Mouse (Mus musculus) forebrain, postnatal 0 days (tissue): ENCODE measurements around the gene Vps41. TPM values are rescaled to one million over a fixed set of nuclear protein-coding genes. Genes with fewer than 3 reads are reported as not detected.

ENCODE experiments used
- ATAC-seq: fragments of 200-750 bp; cut with Nextera tagmentation; 2 replicates; pipeline ENCODE4 v1.8.0; 2017; ENCODE audit warnings: mild to moderate bottlenecking, moderate library complexity
- DNase-seq: peaks from one replicate; pipeline ENCODE4 v3.0.0-alpha.2; 2015
- H3K27ac ChIP-seq: fragments of 300-500 bp; sonication (generic); 2 replicates; pipeline ENCODE4 v1.5.1; 2014; ENCODE audit warnings: low read depth, mild to moderate bottlenecking, antibody characterized with exemption, low read length, moderate library complexity, mixed read lengths
- H3K27me3 ChIP-seq: fragments of 300-500 bp; sonication (generic); 2 replicates; pipeline ENCODE4 v1.6.1; 2014; ENCODE audit warnings: mild to moderate bottlenecking, low read length, mixed read lengths; ENCODE audit not compliant: insufficient read depth
- H3K36me3 ChIP-seq: fragments of 300-500 bp; sonication (generic); 2 replicates; pipeline ENCODE4 v1.6.1; 2014; ENCODE audit warnings: mild to moderate bottlenecking, moderate library complexity; ENCODE audit not compliant: insufficient read depth
- H3K4me1 ChIP-seq: fragments of 300-500 bp; sonication (generic); 2 replicates; pipeline ENCODE4 v1.6.1; 2014; ENCODE audit warnings: antibody characterized with exemption; ENCODE audit not compliant: insufficient read depth
- H3K4me2 ChIP-seq: fragments of 300-500 bp; sonication (generic); 2 replicates; pipeline ENCODE4 v1.6.1; 2014; ENCODE audit warnings: low read depth, mild to moderate bottlenecking, moderate library complexity
- H3K4me3 ChIP-seq: fragments of 300-500 bp; sonication (generic); 2 replicates; pipeline ENCODE4 v1.5.1; 2014; ENCODE audit warnings: low read depth, low read length, mixed read lengths
- H3K9ac ChIP-seq: fragments of 300-500 bp; sonication (generic); 2 replicates; pipeline ENCODE4 v1.6.1; 2014; ENCODE audit warnings: mild to moderate bottlenecking
- H3K9me3 ChIP-seq: fragments of 300-500 bp; sonication (generic); 2 replicates; pipeline ENCODE4 v1.6.1; 2016; ENCODE audit warnings: low read length
- CTCF ChIP-seq: sonication (generic); IDR thresholded peaks from 2 replicates; pipeline ENCODE4 v1.5.1; 2016; ENCODE audit warnings: antibody characterized with exemption, control low read depth, low read depth
- WGBS: fragments of 180-500 bp; shearing (Covaris S2); extraction: QIAGEN DNeasy Blood & Tissue Kit; methylation state at CpG from one replicate; pipeline ENCODE4 v1.1.7; 2014; 5-methylcytosine and 5-hydroxymethylcytosine counted together
- polyA plus RNA-seq: library from polyadenylated mRNA; unstranded; fragments of >200 nt; fragmentation: Nextera tagmentation; extraction: Ambion mirVana; gene quantifications from 2 replicates; pipeline ENCODE4 v1.2.1, GENCODE M21; 2015
- total RNA-seq: library from RNA; depleted of rRNA; stranded (reverse); fragments of >200 nt; gene quantifications from 2 replicates; pipeline ENCODE4 v1.2.3, GENCODE M21; 2014

The Vps41 gene
- total and polyA plus RNA-seq, 2 experiments from 2014 or later, result 105 to 137 TPM

- Histone ChIP-seq H3K27ac (peak overlapping the region; percentile 57), H3K4me3 (no peak overlapping the region), H3K9me3 (no peaks in the 10 kb centered on the region), H3K4me1 (no peaks in the 10 kb centered on the region), H3K36me3 (peaks cover 19% of the 10 kb centered on the region), H3K9ac (no peak overlapping the region), H3K4me2 (no peak overlapping the region), H3K27me3 (no peaks in the 10 kb centered on the region)
- peak; percentile 46 for DNase-seq
- peak; percentile 82 for ATAC-seq
- WGBS, result 56% methylated on average over 10 of the region's 10 CpGs
- no peak for TF ChIP-seq CTCF
These were observed 107.5 kb downstream of the Vps41 start for GRCm38 (mm10) chr13:18824420-18825123.

GRCm38 (mm10) chr13:18827029-18827428 lies 109.9 kb downstream of the Vps41 start:
- no peak for TF ChIP-seq CTCF
- no peaks in the 10 kb centered on the region for H3K27me3 ChIP-seq
- H3K27ac ChIP-seq, result no peak overlapping the region
- no peak overlapping the region for H3K4me2 ChIP-seq
- no peaks in the 10 kb centered on the region for H3K9me3 ChIP-seq
- 96% methylated on average over 10 of the region's 10 CpGs for WGBS
- peaks cover 19% of the 10 kb centered on the region for H3K36me3 ChIP-seq
- DNase-seq, result no peak
- no peak overlapping the region for H3K4me3 ChIP-seq
- no peak overlapping the region for H3K9ac ChIP-seq
- H3K4me1 ChIP-seq, result no peaks in the 10 kb centered on the region
- no peak for ATAC-seq

- no peaks in the 10 kb centered on the region for H3K9me3 ChIP-seq
- no peak for TF ChIP-seq CTCF
These were observed 113.4 kb downstream of the Vps41 start for GRCm38 (mm10) chr13:18830486-18830885.

GRCm38 (mm10) chr13:18839231-18839630 lies 122.1 kb downstream of the Vps41 start:
- ATAC-seq (no peak), DNase-seq (no peak)
- Histone ChIP-seq H3K4me3 (no peak overlapping the region), H3K9ac (no peak overlapping the region), H3K36me3 (peaks cover 16% of the 10 kb centered on the region; the same call in 1 of the 2 replicates), H3K9me3 (no peaks in the 10 kb centered on the region), H3K27ac (no peak overlapping the region), H3K4me2 (no peak overlapping the region), H3K4me1 (no peaks in the 10 kb centered on the region), H3K27me3 (no peaks in the 10 kb centered on the region)
- no peak for TF ChIP-seq CTCF
- 98% methylated on average over 4 of the region's 4 CpGs for WGBS

More at GRCm38 (mm10) chr13:18830486-18830885, 113.4 kb downstream of the Vps41 start:
- peaks cover 15% of the 10 kb centered on the region for H3K36me3 ChIP-seq
- 63% methylated on average over 3 of the region's 3 CpGs for WGBS
- no peak overlapping the region for H3K4me2 ChIP-seq
- H3K27ac ChIP-seq, result no peak overlapping the region
- H3K4me1 ChIP-seq, result no peaks in the 10 kb centered on the region
- ATAC-seq (no peak), DNase-seq (no peak)
- H3K27me3 ChIP-seq, result no peaks in the 10 kb centered on the region
- H3K9ac ChIP-seq, result no peak overlapping the region
- no peak overlapping the region for H3K4me3 ChIP-seq

GRCm38 (mm10) chr13:18840366-18840765 lies 123.3 kb downstream of the Vps41 start:
- Histone ChIP-seq H3K4me1 (no peaks in the 10 kb centered on the region), H3K27me3 (no peaks in the 10 kb centered on the region), H3K4me3 (no peak overlapping the region), H3K27ac (no peak overlapping the region), H3K9me3 (no peaks in the 10 kb centered on the region), H3K36me3 (peaks cover 16% of the 10 kb centered on the region; the same call in 1 of the 2 replicates), H3K9ac (no peak overlapping the region), H3K4me2 (no peak overlapping the region)
- TF ChIP-seq CTCF, result no peak
- 48% methylated on average over 4 of the region's 4 CpGs for WGBS
- DNase-seq, result no peak
- no peak for ATAC-seq

- Histone ChIP-seq H3K27ac (no peak overlapping the region), H3K9me3 (no peaks in the 10 kb centered on the region), H3K4me2 (no peak overlapping the region), H3K9ac (no peak overlapping the region), H3K4me3 (no peak overlapping the region), H3K4me1 (no peaks in the 10 kb centered on the region), H3K27me3 (no peaks in the 10 kb centered on the region), H3K36me3 (peaks cover 20% of the 10 kb centered on the region; the same call in 1 of the 2 replicates)
- DNase-seq (no peak), ATAC-seq (no peak)
- 53% methylated on average over 2 of the region's 2 CpGs for WGBS
- no peak for TF ChIP-seq CTCF
These were observed 123.9 kb downstream of the Vps41 start for GRCm38 (mm10) chr13:18841019-18841418.

- 88% methylated on average over 6 of the region's 6 CpGs for WGBS
These were observed 124.7 kb downstream of the Vps41 start for GRCm38 (mm10) chr13:18841752-18842282.

More at GRCm38 (mm10) chr13:18841752-18842282, 124.7 kb downstream of the Vps41 start:
- no peak overlapping the region for H3K9ac ChIP-seq
- ATAC-seq (no peak), DNase-seq (no peak)
- no peak overlapping the region for H3K27ac ChIP-seq
- H3K4me2 ChIP-seq, result no peak overlapping the region
- H3K27me3 ChIP-seq, result no peaks in the 10 kb centered on the region
- TF ChIP-seq CTCF, result no peak
- H3K4me1 ChIP-seq, result no peaks in the 10 kb centered on the region
- no peak overlapping the region for H3K4me3 ChIP-seq
- H3K36me3 ChIP-seq, result peaks cover 25% of the 10 kb centered on the region; the same call in 1 of the 2 replicates
- H3K9me3 ChIP-seq, result no peaks in the 10 kb centered on the region
